Mouse (Mus musculus) midbrain, embryonic 15.5 days (tissue): Measurements from ENCODE around the gene Pkd1. TPM values are rescaled to one million over a fixed set of nuclear protein-coding genes. Genes with fewer than 3 reads are reported as not detected.

Source experiments
- ATAC-seq: fragments of 200-750 bp; cut with Nextera tagmentation; replicated peaks from 2 replicates; pipeline ENCODE4 v1.8.0; 2017; ENCODE audit warnings: moderate TSS enrichment
- H3K27ac ChIP-seq: fragments of 300-500 bp; sonication (generic); 2 replicates; pipeline ENCODE4 v1.5.1; 2015; ENCODE audit warnings: mild to moderate bottlenecking, inconsistent platforms
- H3K27me3 ChIP-seq: fragments of 300-500 bp; sonication (generic); replicated peaks from 2 replicates; pipeline ENCODE4 v1.6.1; 2015; ENCODE audit warnings: inconsistent platforms
- H3K36me3 ChIP-seq: fragments of 300-500 bp; sonication (generic); replicated peaks from 2 replicates; pipeline ENCODE4 v1.6.1; 2015; ENCODE audit warnings: inconsistent platforms
- H3K4me1 ChIP-seq: fragments of 300-500 bp; sonication (generic); 2 replicates; pipeline ENCODE4 v1.6.1; 2015; ENCODE audit warnings: inconsistent platforms
- H3K4me2 ChIP-seq: fragments of 300-500 bp; sonication (generic); 2 replicates; pipeline ENCODE4 v1.6.1; 2015; ENCODE audit warnings: inconsistent platforms, mild to moderate bottlenecking, moderate library complexity
- H3K4me3 ChIP-seq: fragments of 300-500 bp; sonication (generic); 2 replicates; pipeline ENCODE4 v1.5.1; 2015; ENCODE audit warnings: mild to moderate bottlenecking, inconsistent platforms
- H3K9ac ChIP-seq: fragments of 300-500 bp; sonication (generic); 2 replicates; pipeline ENCODE4 v1.6.1; 2015; ENCODE audit warnings: mild to moderate bottlenecking, inconsistent platforms
- H3K9me3 ChIP-seq: fragments of 300-500 bp; sonication (generic); 2 replicates; pipeline ENCODE4 v1.6.1; 2016; ENCODE audit warnings: inconsistent platforms
- WGBS: fragments of 180-500 bp; shearing (Covaris S2); methylation state at CpG from one replicate; pipeline ENCODE4 v1.1.7; 2015; ENCODE audit warnings: mixed read lengths; 5-methylcytosine and 5-hydroxymethylcytosine counted together
- polyA plus RNA-seq: library from polyadenylated mRNA; unstranded; fragments of >200 nt; fragmentation: Nextera tagmentation; extraction: Ambion mirVana; gene quantifications from 2 replicates; pipeline ENCODE4 v1.2.1, GENCODE M21; 2015

Gene Pkd1
- polyA plus RNA-seq, 1 experiment from 2014 or later, result 29.0 TPM

GRCm38 (mm10) chr17:24579532-24579931 is 29.9 kb downstream of the Pkd1 start:
- ATAC-seq, result no peak
- Histone ChIP-seq H3K4me3 (no peak overlapping the region), H3K4me2 (no peak overlapping the region), H3K9me3 (no peaks in the 10 kb centered on the region), H3K27me3 (no peaks in the 10 kb centered on the region), H3K36me3 (peaks cover 51% of the 10 kb centered on the region; the same call in 1 of the 2 replicates), H3K27ac (no peak overlapping the region), H3K4me1 (no peaks in the 10 kb centered on the region), H3K9ac (no peak overlapping the region)
- 98% methylated on average over 3 of the region's 3 CpGs for WGBS

GRCm38 (mm10) chr17:24580287-24580686 is 30.7 kb downstream of the Pkd1 start:
- peaks cover 47% of the 10 kb centered on the region; the same call in 1 of the 2 replicates for H3K36me3 ChIP-seq
- WGBS, result 98% methylated on average over 2 of the region's 2 CpGs
- no peaks in the 10 kb centered on the region for H3K9me3 ChIP-seq
- H3K4me3 ChIP-seq, result no peak overlapping the region
- H3K4me1 ChIP-seq, result no peaks in the 10 kb centered on the region
- H3K27ac ChIP-seq, result no peak overlapping the region
- no peak overlapping the region for H3K9ac ChIP-seq
- H3K27me3 ChIP-seq, result no peaks in the 10 kb centered on the region
- no peak overlapping the region for H3K4me2 ChIP-seq
- ATAC-seq, result no peak

- H3K4me1 ChIP-seq, result no peaks in the 10 kb centered on the region
- no peak overlapping the region for H3K4me2 ChIP-seq
- no peak for ATAC-seq
- 68% methylated on average over 5 of the region's 5 CpGs for WGBS
- no peak overlapping the region for H3K27ac ChIP-seq
- H3K9ac ChIP-seq, result no peak overlapping the region
- H3K4me3 ChIP-seq, result no peak overlapping the region
- H3K9me3 ChIP-seq, result no peaks in the 10 kb centered on the region
- H3K36me3 ChIP-seq, result peaks cover 64% of the 10 kb centered on the region
- H3K27me3 ChIP-seq, result no peaks in the 10 kb centered on the region
Measured at GRCm38 (mm10) chr17:24583599-24584460, 34.2 kb downstream of the Pkd1 start.

GRCm38 (mm10) chr17:24584520-24584919 is 34.9 kb downstream of the Pkd1 start:
- Histone ChIP-seq H3K27ac (no peak overlapping the region), H3K36me3 (peaks cover 64% of the 10 kb centered on the region), H3K27me3 (no peaks in the 10 kb centered on the region), H3K9ac (no peak overlapping the region), H3K4me1 (no peaks in the 10 kb centered on the region), H3K4me3 (no peak overlapping the region), H3K9me3 (no peaks in the 10 kb centered on the region), H3K4me2 (no peak overlapping the region)
- ATAC-seq, result no peak
- WGBS, result 74% methylated on average over 3 of the region's 3 CpGs

- Histone ChIP-seq H3K9ac (no peak overlapping the region), H3K36me3 (peaks cover 57% of the 10 kb centered on the region), H3K4me1 (no peaks in the 10 kb centered on the region), H3K27me3 (no peaks in the 10 kb centered on the region), H3K4me2 (no peak overlapping the region), H3K9me3 (no peaks in the 10 kb centered on the region), H3K27ac (no peak overlapping the region), H3K4me3 (no peak overlapping the region)
- WGBS, result 96% methylated on average over 4 of the region's 4 CpGs
- no peak for ATAC-seq
Measured at GRCm38 (mm10) chr17:24586532-24586931, 36.9 kb downstream of the Pkd1 start.

- Histone ChIP-seq H3K27ac (no peak overlapping the region), H3K9me3 (no peaks in the 10 kb centered on the region), H3K4me3 (no peak overlapping the region), H3K4me1 (no peaks in the 10 kb centered on the region), H3K4me2 (no peak overlapping the region), H3K9ac (no peak overlapping the region), H3K36me3 (peaks cover 80% of the 10 kb centered on the region), H3K27me3 (no peaks in the 10 kb centered on the region)
- 85% methylated on average over 3 of the region's 3 CpGs for WGBS
- ATAC-seq, result no peak
Measured at GRCm38 (mm10) chr17:24590943-24591342, 41.3 kb downstream of the Pkd1 start.

- peaks cover 80% of the 10 kb centered on the region for H3K36me3 ChIP-seq
- H3K4me3 ChIP-seq, result no peak overlapping the region
- no peak overlapping the region for H3K27ac ChIP-seq
- H3K4me1 ChIP-seq, result no peaks in the 10 kb centered on the region
- no peaks in the 10 kb centered on the region for H3K9me3 ChIP-seq
- H3K4me2 ChIP-seq, result no peak overlapping the region
- no peaks in the 10 kb centered on the region for H3K27me3 ChIP-seq
- ATAC-seq, result no peak
- H3K9ac ChIP-seq, result no peak overlapping the region
- 93% methylated on average over 5 of the region's 5 CpGs for WGBS
Measured at GRCm38 (mm10) chr17:24591695-24592094, 42.1 kb downstream of the Pkd1 start.

GRCm38 (mm10) chr17:24593248-24593647 is 43.6 kb downstream of the Pkd1 start:
- H3K9me3 ChIP-seq, result no peaks in the 10 kb centered on the region
- H3K4me3 ChIP-seq, result no peak overlapping the region
- no peak for ATAC-seq
- no peak overlapping the region for H3K27ac ChIP-seq
- no peaks in the 10 kb centered on the region for H3K4me1 ChIP-seq
- no peak overlapping the region for H3K9ac ChIP-seq
- H3K36me3 ChIP-seq, result peaks cover 76% of the 10 kb centered on the region
- no peak overlapping the region for H3K4me2 ChIP-seq
- H3K27me3 ChIP-seq, result no peaks in the 10 kb centered on the region
- WGBS, result 83% methylated on average over 5 of the region's 5 CpGs

GRCm38 (mm10) chr17:24593992-24594890 is 44.6 kb downstream of the Pkd1 start:
- H3K36me3 ChIP-seq, result peaks cover 80% of the 10 kb centered on the region
- no peak for ATAC-seq
- no peak overlapping the region for H3K27ac ChIP-seq
- WGBS, result 95% methylated on average over 26 of the region's 26 CpGs
- H3K9me3 ChIP-seq, result no peaks in the 10 kb centered on the region
- no peak overlapping the region for H3K4me2 ChIP-seq
- no peaks in the 10 kb centered on the region for H3K4me1 ChIP-seq
- no peak overlapping the region for H3K9ac ChIP-seq
- H3K27me3 ChIP-seq, result no peaks in the 10 kb centered on the region
- no peak overlapping the region for H3K4me3 ChIP-seq

- peaks cover 82% of the 10 kb centered on the region for H3K36me3 ChIP-seq
- H3K4me2 ChIP-seq, result no peak overlapping the region
- 72% methylated on average over 17 of the region's 17 CpGs for WGBS
- no peaks in the 10 kb centered on the region for H3K27me3 ChIP-seq
- H3K9me3 ChIP-seq, result no peaks in the 10 kb centered on the region
- H3K4me3 ChIP-seq, result no peak overlapping the region
- H3K4me1 ChIP-seq, result no peaks in the 10 kb centered on the region
- ATAC-seq, result no peak
- no peak overlapping the region for H3K9ac ChIP-seq
- no peak overlapping the region for H3K27ac ChIP-seq
Measured at GRCm38 (mm10) chr17:24595126-24596072, 45.8 kb downstream of the Pkd1 start.

- no peaks in the 10 kb centered on the region for H3K9me3 ChIP-seq
- H3K36me3 ChIP-seq, result peaks cover 82% of the 10 kb centered on the region
- H3K27me3 ChIP-seq, result no peaks in the 10 kb centered on the region
- no peak overlapping the region for H3K9ac ChIP-seq
- ATAC-seq, result no peak
- H3K4me1 ChIP-seq, result no peaks in the 10 kb centered on the region
- WGBS, result 84% methylated on average over 5 of the region's 5 CpGs
- H3K4me2 ChIP-seq, result no peak overlapping the region
- H3K4me3 ChIP-seq, result no peak overlapping the region
- H3K27ac ChIP-seq, result no peak overlapping the region
Measured at GRCm38 (mm10) chr17:24596073-24596466, 46.4 kb downstream of the Pkd1 start.
